Mouse (Mus musculus) G1E (cell line): Measurements from ENCODE around the gene Sgcd. TPM values are rescaled to one million over a fixed set of nuclear protein-coding genes. Genes with fewer than 3 reads are reported as not detected.

Experiments used
- ATAC-seq: 2 replicates; pipeline ENCODE4 v1.8.0; 2016; ENCODE audit warnings: mild to moderate bottlenecking; ENCODE audit not compliant: insufficient number of reproducible peaks, poor library complexity, low FRiP score, severe bottlenecking; ENCODE audit errors: extremely low read depth
- DNase-seq: peaks from one replicate; pipeline ENCODE4 v3.0.0; 2012; ENCODE audit warnings: low spot score
- H3K27me3 ChIP-seq: 2 replicates; pipeline ENCODE4 v1.6.1; 2012; ENCODE audit warnings: mild to moderate bottlenecking, low read length, inconsistent platforms; ENCODE audit not compliant: insufficient read depth
- H3K36me3 ChIP-seq: replicated peaks from 2 replicates; pipeline ENCODE3; 2012; ENCODE audit warnings: mild to moderate bottlenecking, inconsistent platforms
- H3K4me1 ChIP-seq: 2 replicates; pipeline ENCODE4 v1.6.1; 2012; ENCODE audit warnings: low read depth, low read length, inconsistent platforms, mixed read lengths; ENCODE audit not compliant: insufficient read depth
- H3K4me3 ChIP-seq: 2 replicates; pipeline ENCODE4 v1.5.1; 2012; ENCODE audit warnings: low read depth, mild to moderate bottlenecking, inconsistent platforms, low read length, moderate library complexity, mixed read lengths
- H3K9me3 ChIP-seq: replicated peaks from 2 replicates; pipeline ENCODE4 v1.6.1; 2012; ENCODE audit warnings: inconsistent platforms
- CTCF ChIP-seq: IDR thresholded peaks from 2 replicates; pipeline ENCODE4 v1.5.1; 2012; ENCODE audit warnings: low read depth, low read length, inconsistent platforms, mixed read lengths
- GATA1 ChIP-seq: IDR thresholded peaks from 2 replicates; pipeline ENCODE4 v1.6.1; 2012; ENCODE audit warnings: borderline replicate concordance, low read length, inconsistent platforms, mixed read lengths
- GATA2 ChIP-seq: IDR thresholded peaks from 2 replicates; pipeline ENCODE4 v1.6.1; 2012; ENCODE audit warnings: low read depth, low read length, inconsistent platforms, borderline replicate concordance
- POLR2AphosphoS5 ChIP-seq: IDR thresholded peaks from 2 replicates; pipeline ENCODE4 v1.6.1; 2012; ENCODE audit warnings: low read depth, low read length, inconsistent platforms; ENCODE audit not compliant: insufficient replicate concordance
- TAL1 ChIP-seq: conservative IDR thresholded peaks from 2 replicates; pipeline ENCODE4 v1.6.1; 2012; ENCODE audit warnings: low read depth, low read length, inconsistent platforms, mixed read lengths
- polyA plus RNA-seq: library from polyadenylated mRNA; stranded (reverse); fragments of >175 nt; gene quantifications from 2 replicates; pipeline ENCODE4 v1.2.3, GENCODE M21; 2012
- total RNA-seq, 2 experiments: library from RNA; stranded (forward) in 1 of 2; stranded (reverse) in 1 of 2; fragments of 200-1000 nt in 1 of 2; fragments of >200 nt in 1 of 2; fragmentation: Nextera tagmentation in 1 of 2; gene quantifications; 2 replicates each; pipeline ENCODE4 v1.2.3; 2014 to 2017

The Sgcd gene
- total and polyA plus RNA-seq, 3 experiments = 0.05 TPM; not detected in 2

- Histone ChIP-seq H3K9me3 (0 out of 2 replicates have a peak, but pooled peaks cover 2% of the 10 kb centered on the region), H3K36me3 (no peaks in the 10 kb centered on the region), H3K4me3 (no peak overlapping the region), H3K4me1 (no peaks in the 10 kb centered on the region), H3K27me3 (no peaks in the 10 kb centered on the region)
- TF ChIP-seq TAL1 (no peak), POLR2AphosphoS5 (no peak), GATA2 (no peak), GATA1 (no peak), CTCF (no peak)
- no peak for ATAC-seq
- no peak for DNase-seq
Measured at GRCm38 (mm10) chr11:47351585-47351984, 637.2 kb downstream of the Sgcd start.

GRCm38 (mm10) chr11:47343486-47343885, 645.3 kb downstream of the Sgcd start:
- no peak for ATAC-seq
- TF ChIP-seq TAL1 = no peak
- no peak for TF ChIP-seq GATA2

GRCm38 (mm10) chr11:47333702-47334101, 655.1 kb downstream of the Sgcd start:
- Histone ChIP-seq H3K4me1 (no peaks in the 10 kb centered on the region), H3K36me3 (no peaks in the 10 kb centered on the region), H3K4me3 (no peak overlapping the region), H3K9me3 (no peaks in the 10 kb centered on the region), H3K27me3 (no peaks in the 10 kb centered on the region)
- no peak for ATAC-seq
- TF ChIP-seq CTCF (no peak), POLR2AphosphoS5 (no peak), GATA1 (no peak), GATA2 (no peak), TAL1 (no peak)
- DNase-seq = no peak

More at GRCm38 (mm10) chr11:47343486-47343885, 645.3 kb downstream of the Sgcd start:
- Histone ChIP-seq H3K9me3 (no peaks in the 10 kb centered on the region), H3K4me1 (no peaks in the 10 kb centered on the region), H3K27me3 (no peaks in the 10 kb centered on the region), H3K36me3 (no peaks in the 10 kb centered on the region), H3K4me3 (no peak overlapping the region)
- no peak for DNase-seq

- Histone ChIP-seq H3K4me3 (no peak overlapping the region), H3K4me1 (no peaks in the 10 kb centered on the region), H3K27me3 (no peaks in the 10 kb centered on the region), H3K9me3 (no peaks in the 10 kb centered on the region), H3K36me3 (no peaks in the 10 kb centered on the region)
- TF ChIP-seq CTCF (no peak), GATA1 (no peak), TAL1 (no peak), GATA2 (no peak), POLR2AphosphoS5 (no peak)
- ATAC-seq = no peak
- no peak for DNase-seq
Measured at GRCm38 (mm10) chr11:47305579-47305978, 683.2 kb downstream of the Sgcd start.

DNA sequence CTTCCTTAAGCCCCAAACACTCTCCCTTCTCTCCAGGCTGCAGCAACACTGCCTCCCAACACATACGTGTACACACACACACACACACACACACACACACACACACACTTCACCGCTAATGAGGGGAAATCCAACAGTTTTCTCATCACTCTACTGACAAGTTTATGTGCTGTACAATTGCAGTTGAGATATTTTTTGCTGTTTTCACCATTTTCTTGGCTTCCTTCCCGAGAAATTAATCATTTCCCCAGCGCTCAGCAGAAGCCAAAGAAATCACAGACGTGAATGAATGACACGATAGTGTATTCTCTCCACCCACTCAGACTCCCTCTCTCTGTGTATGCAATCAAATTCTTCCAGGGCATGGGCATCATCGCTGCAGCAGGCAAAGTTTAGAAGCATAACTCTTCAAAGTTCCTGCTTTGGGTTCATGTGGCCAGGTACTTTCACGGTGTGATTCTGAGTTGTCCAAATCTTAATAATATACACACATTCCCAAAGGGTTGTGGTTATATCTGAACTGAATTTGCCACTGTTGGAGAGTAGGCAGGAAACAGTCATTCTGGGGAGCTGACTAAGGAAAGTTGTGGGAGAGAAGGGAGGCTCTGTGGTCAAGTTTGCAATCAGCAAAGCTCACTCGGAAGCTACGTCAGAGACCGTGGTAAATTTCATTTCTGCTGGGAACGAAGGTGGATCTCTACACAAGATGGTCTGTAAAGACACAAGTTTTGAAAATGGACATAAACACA, 683.9 kb downstream of the Sgcd start:
- no peaks in the 10 kb centered on the region for H3K36me3 ChIP-seq
- no peak for TF ChIP-seq POLR2AphosphoS5
- TF ChIP-seq GATA1 = no peak
- no peak for TF ChIP-seq CTCF
- TF ChIP-seq TAL1 = no peak
- no peak for TF ChIP-seq GATA2

DNA sequence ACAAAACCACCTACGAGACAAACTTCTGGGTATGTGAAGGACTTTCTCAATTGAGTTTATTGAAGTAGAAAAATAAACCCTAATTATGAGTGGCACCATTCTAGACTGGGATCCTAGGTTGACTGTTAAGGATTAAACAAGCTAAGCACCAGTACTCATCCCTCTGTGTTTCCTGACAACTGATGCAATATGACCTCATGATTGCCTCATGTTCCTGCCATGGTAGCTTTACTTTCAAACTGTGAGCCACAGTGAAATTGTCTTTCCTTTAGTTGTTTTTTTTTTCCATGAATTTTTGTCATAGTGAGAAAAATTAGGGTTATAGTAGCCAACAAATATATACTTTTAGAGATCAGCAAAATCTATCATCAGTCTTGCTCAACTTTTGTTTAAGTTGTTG, 689.0 kb downstream of the Sgcd start:
- DNase-seq (no peak), ATAC-seq (no peak)
- no peak for TF ChIP-seq CTCF
- TF ChIP-seq GATA1 = no peak
- TF ChIP-seq TAL1 = no peak
- no peak for TF ChIP-seq POLR2AphosphoS5
- no peaks in the 10 kb centered on the region for H3K4me1 ChIP-seq
- no peaks in the 10 kb centered on the region for H3K9me3 ChIP-seq
- H3K4me3 ChIP-seq = no peak overlapping the region
- no peaks in the 10 kb centered on the region for H3K36me3 ChIP-seq
- no peaks in the 10 kb centered on the region for H3K27me3 ChIP-seq

More for the DNA sequence above, 683.9 kb downstream of the Sgcd start:
- DNase-seq (no peak), ATAC-seq (no peak)
- H3K27me3 ChIP-seq = no peaks in the 10 kb centered on the region
- H3K4me3 ChIP-seq = no peak overlapping the region
- H3K4me1 ChIP-seq = no peaks in the 10 kb centered on the region
- no peaks in the 10 kb centered on the region for H3K9me3 ChIP-seq
